Mouse (Mus musculus): ENCODE data around the gene Fbxo47. TPM values are rescaled to one million over a fixed set of nuclear protein-coding genes. Genes with fewer than 3 reads are reported as not detected.
A peak's percentile ranks its signal among the peaks of the same experiment; 100 is the strongest.

Fbxo47 gene
- 0.29 and 0.34 TPM in 2 replicates for polyA plus RNA-seq (2015; fragmentation: Nextera tagmentation; extraction: Ambion mirVana)

DNA sequence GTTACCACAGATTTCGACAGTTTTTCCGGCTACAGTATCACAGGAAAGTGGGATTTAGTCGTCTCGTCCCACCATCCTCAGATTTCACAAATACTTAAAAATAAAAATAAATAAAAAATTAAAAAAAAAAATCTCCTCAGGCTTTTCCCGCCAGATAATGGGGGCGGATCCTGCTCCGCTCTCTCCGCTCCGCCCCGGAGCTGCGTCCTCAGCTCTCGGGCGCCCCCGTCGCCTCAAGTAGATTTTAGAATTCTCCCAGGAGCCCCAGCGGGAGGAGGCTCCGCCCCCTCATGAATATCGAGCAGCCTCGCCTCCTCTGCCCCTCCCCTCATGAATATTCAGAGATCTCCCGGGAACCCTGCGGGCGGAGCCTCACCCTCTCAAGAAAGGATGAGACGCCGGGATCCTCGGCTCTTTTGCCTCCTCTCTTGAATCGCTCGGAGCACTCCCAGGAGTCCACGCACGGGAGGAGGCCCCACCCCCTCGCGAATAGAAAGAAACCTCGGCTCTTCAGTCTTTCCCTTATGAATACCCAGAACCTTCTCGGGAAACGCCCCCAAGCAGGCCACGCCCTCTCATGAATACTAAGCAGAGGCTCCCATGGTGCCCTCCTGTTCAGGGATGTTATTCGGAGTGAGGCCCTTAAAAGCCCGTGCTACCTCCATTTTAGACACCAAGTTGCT is at the start of gene Fbxo47:
Gene Fbxo47 (minus strand): TSS at position 237 of the 683 bp plus-strand sequence.
- peak within 1 kb of the TSS; percentile 86 for H3K27ac ChIP-seq (replicated peaks)
- H3K4me1 ChIP-seq (replicated peaks; ENCODE audit: control insufficient read depth, insufficient read depth) = no peaks in the 10 kb centered on the region
- H3K27me3 ChIP-seq (ENCODE audit: control insufficient read depth, insufficient read depth, low read length) = no peaks in the 10 kb centered on the region
- no peaks in the 10 kb centered on the region for H3K9me3 ChIP-seq (ENCODE audit: control insufficient read depth, low read length)
- under 1% methylated on average over 37 of the region's 37 CpGs for WGBS
- TF ChIP-seq CTCF (IDR thresholded peaks at IDR 0.05; ENCODE audit: low read depth) (peak; percentile 79), EP300 (optimal IDR thresholded peaks at IDR 0.05) (peak; percentile 82)
- peak within 1 kb of the TSS; percentile 54 for H3K4me2 ChIP-seq (replicated peaks; ENCODE audit: low read depth)
- H3K9ac ChIP-seq (ENCODE audit: low read length) = peak within 1 kb of the TSS; percentile 63
- ATAC-seq (ENCODE audit: low FRiP score, low TSS enrichment) (peak; percentile 96), DNase-seq (ENCODE audit: low spot score) (peak; percentile 96)
- no peaks in the 10 kb centered on the region for H3K36me3 ChIP-seq (ENCODE audit: control insufficient read depth, insufficient read depth, low read length)
- H3K4me3 ChIP-seq (ENCODE audit: low read depth, low read length) = peak within 1 kb of the TSS; percentile 54

DNA sequence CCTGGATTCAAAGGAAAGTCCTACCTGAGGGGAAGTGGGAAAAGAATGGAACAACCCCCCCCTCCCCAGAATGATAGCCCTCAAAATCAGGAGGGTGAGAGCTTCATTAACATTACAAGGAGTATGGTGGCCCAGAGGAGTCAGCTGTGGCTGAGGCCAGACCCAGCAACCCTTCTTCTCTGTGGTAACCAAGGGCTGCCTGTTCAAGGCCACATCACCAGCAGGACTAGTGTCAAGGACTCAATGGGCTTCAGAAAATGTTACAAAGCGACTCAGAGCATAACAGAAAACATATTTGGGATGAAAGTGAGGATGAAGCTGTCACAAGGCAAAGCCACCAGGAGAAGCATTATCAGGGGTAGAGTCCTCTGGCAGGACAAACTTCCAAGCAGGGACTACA is 49.6 kb upstream of the Fbxo47 start:
- Histone ChIP-seq H3K4me3 (ENCODE audit: low read depth, low read length) (no peak overlapping the region), H3K9ac (ENCODE audit: low read length) (no peak overlapping the region), H3K4me1 (replicated peaks; ENCODE audit: control insufficient read depth, insufficient read depth) (no peaks in the 10 kb centered on the region), H3K27ac (replicated peaks) (no peak overlapping the region), H3K4me2 (replicated peaks; ENCODE audit: low read depth) (no peak overlapping the region), H3K27me3 (ENCODE audit: control insufficient read depth, insufficient read depth, low read length) (no peaks in the 10 kb centered on the region), H3K36me3 (ENCODE audit: control insufficient read depth, insufficient read depth, low read length) (no peaks in the 10 kb centered on the region), H3K9me3 (ENCODE audit: control insufficient read depth, low read length) (no peaks in the 10 kb centered on the region)
- no peak for DNase-seq (ENCODE audit: low spot score)
- no peak for ATAC-seq (ENCODE audit: low FRiP score, low TSS enrichment)
- no peak for TF ChIP-seq CTCF (IDR thresholded peaks at IDR 0.05; ENCODE audit: low read depth)
- no peak for TF ChIP-seq EP300 (optimal IDR thresholded peaks at IDR 0.05)
- 80% methylated on average over 1 of the region's 1 CpGs for WGBS

DNA sequence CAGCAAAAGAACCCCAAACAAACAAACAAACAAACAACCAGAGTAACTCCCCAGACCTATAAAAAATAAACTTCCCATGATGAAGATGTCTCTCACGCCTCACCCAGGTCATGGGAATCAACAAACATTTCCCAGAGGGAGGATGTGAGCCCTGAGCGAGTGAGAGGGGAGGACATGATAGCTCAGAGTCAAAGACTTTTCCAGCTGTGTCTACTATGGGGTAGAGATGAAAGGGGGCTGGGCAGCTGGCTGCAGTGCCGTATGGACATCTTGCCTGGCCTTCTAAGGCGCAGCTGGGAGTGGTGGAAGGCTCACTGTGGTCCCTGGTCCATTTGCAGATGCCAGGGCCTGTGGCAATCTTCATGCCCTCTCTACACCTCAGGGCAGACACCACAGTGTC is 45.0 kb upstream of the Fbxo47 start:
- no peak for ATAC-seq (ENCODE audit: low FRiP score, low TSS enrichment)
- Histone ChIP-seq H3K4me2 (replicated peaks; ENCODE audit: low read depth) (no peak overlapping the region), H3K9me3 (ENCODE audit: control insufficient read depth, low read length) (no peaks in the 10 kb centered on the region), H3K9ac (ENCODE audit: low read length) (no peak overlapping the region), H3K36me3 (ENCODE audit: control insufficient read depth, insufficient read depth, low read length) (no peaks in the 10 kb centered on the region), H3K4me1 (replicated peaks; ENCODE audit: control insufficient read depth, insufficient read depth) (no peaks in the 10 kb centered on the region), H3K27ac (replicated peaks) (no peak overlapping the region), H3K4me3 (ENCODE audit: low read depth, low read length) (no peak overlapping the region), H3K27me3 (ENCODE audit: control insufficient read depth, insufficient read depth, low read length) (no peaks in the 10 kb centered on the region)
- no peak for DNase-seq (ENCODE audit: low spot score)
- WGBS = 63% methylated on average over 4 of the region's 4 CpGs
- TF ChIP-seq CTCF (IDR thresholded peaks at IDR 0.05; ENCODE audit: low read depth) (no peak), EP300 (optimal IDR thresholded peaks at IDR 0.05) (no peak)

DNA sequence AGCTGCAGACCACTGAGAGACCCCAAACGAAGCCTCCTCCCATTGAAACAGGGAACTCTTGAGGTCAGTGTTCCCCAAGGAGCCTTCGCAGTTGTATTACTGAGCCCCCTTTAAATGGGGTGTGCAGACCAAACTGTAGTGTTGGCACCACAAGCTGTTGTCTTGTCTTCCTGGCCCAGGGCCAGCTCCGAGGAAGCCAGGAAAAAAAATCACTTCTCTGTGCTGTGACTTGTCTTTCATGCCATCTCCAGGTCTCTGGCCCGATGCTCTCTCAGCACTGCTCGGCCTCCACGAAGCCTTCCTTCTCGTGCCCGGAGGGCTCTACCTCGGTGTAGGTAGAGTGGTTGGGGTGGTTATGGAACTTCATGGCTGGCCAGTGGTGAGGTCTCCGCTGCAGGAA is 40.3 kb upstream of the Fbxo47 start:
- Histone ChIP-seq H3K9ac (ENCODE audit: low read length) (no peak overlapping the region), H3K4me2 (replicated peaks; ENCODE audit: low read depth) (no peak overlapping the region), H3K4me1 (replicated peaks; ENCODE audit: control insufficient read depth, insufficient read depth) (no peaks in the 10 kb centered on the region), H3K27me3 (ENCODE audit: control insufficient read depth, insufficient read depth, low read length) (no peaks in the 10 kb centered on the region), H3K36me3 (ENCODE audit: control insufficient read depth, insufficient read depth, low read length) (no peaks in the 10 kb centered on the region), H3K27ac (replicated peaks) (no peak overlapping the region), H3K4me3 (ENCODE audit: low read depth, low read length) (no peak overlapping the region), H3K9me3 (ENCODE audit: control insufficient read depth, low read length) (no peaks in the 10 kb centered on the region)
- ATAC-seq (ENCODE audit: low FRiP score, low TSS enrichment) = no peak
- DNase-seq (ENCODE audit: low spot score) = no peak
- TF ChIP-seq EP300 (optimal IDR thresholded peaks at IDR 0.05) (no peak), CTCF (IDR thresholded peaks at IDR 0.05; ENCODE audit: low read depth) (no peak)
- WGBS = 89% methylated on average over 10 of the region's 10 CpGs

DNA sequence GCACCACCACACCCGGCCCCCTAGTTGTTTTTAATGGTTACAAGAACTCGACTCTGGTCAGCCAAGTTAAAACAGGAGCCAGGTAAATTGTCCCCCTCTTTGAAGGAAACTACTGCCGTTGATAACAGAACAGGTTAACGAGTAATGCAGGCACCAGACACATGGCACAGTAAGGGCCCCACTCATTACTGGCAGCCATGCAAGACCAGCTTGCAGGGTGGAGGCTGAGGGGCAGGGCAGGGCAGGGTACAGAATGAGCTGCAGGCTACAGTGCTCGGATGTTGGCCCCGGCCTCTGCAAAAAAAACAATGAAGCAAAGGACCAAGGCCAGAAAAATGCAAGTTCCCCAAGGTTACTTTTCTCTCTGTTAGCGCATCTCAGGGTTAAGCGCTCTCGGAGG is 39.7 kb upstream of the Fbxo47 start:
- DNase-seq (ENCODE audit: low spot score) = no peak
- TF ChIP-seq CTCF (IDR thresholded peaks at IDR 0.05; ENCODE audit: low read depth) (no peak), EP300 (optimal IDR thresholded peaks at IDR 0.05) (no peak)
- no peaks in the 10 kb centered on the region for H3K27me3 ChIP-seq (ENCODE audit: control insufficient read depth, insufficient read depth, low read length)
- no peak for ATAC-seq (ENCODE audit: low FRiP score, low TSS enrichment)
- no peaks in the 10 kb centered on the region for H3K9me3 ChIP-seq (ENCODE audit: control insufficient read depth, low read length)
- H3K27ac ChIP-seq (replicated peaks) = no peak overlapping the region
- no peak overlapping the region for H3K4me3 ChIP-seq (ENCODE audit: low read depth, low read length)
- 78% methylated on average over 9 of the region's 9 CpGs for WGBS
- no peak overlapping the region for H3K9ac ChIP-seq (ENCODE audit: low read length)
- H3K36me3 ChIP-seq (ENCODE audit: control insufficient read depth, insufficient read depth, low read length) = no peaks in the 10 kb centered on the region
- no peak overlapping the region for H3K4me2 ChIP-seq (replicated peaks; ENCODE audit: low read depth)
- no peaks in the 10 kb centered on the region for H3K4me1 ChIP-seq (replicated peaks; ENCODE audit: control insufficient read depth, insufficient read depth)

DNA sequence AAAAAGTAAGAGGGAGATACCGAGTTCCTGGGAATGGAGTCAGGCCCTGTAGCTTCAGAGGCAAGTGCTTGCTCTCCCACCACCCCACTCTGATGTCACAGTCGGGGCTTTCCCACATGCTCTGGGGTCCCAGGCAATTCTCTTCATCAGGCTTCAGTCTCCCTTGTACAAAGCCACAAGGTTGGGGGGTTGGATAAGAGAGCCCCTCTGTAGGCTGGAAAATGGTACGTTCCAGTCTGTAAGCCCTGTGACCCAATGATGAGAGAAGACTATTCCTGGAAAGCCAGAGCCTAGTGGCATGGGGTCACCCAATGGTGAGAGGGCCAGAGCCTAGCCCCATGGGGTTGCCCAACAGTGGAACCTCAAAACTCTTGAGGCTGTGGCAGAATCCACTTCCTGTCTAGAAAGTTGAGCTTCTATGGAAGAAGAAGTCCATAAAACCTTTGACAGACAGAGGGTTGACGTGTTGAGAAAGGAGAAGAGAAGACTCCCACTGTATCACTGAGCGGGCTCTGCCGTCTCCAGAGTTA is 32.1 kb upstream of the Fbxo47 start:
- 91% methylated on average over 6 of the region's 6 CpGs for WGBS
- DNase-seq (ENCODE audit: low spot score) = no peak
- H3K9me3 ChIP-seq (ENCODE audit: control insufficient read depth, low read length) = no peaks in the 10 kb centered on the region
- H3K4me3 ChIP-seq (ENCODE audit: low read depth, low read length) = no peak overlapping the region
- ATAC-seq (ENCODE audit: low FRiP score, low TSS enrichment) = no peak
- H3K9ac ChIP-seq (ENCODE audit: low read length) = no peak overlapping the region
- H3K27ac ChIP-seq (replicated peaks) = no peak overlapping the region
- TF ChIP-seq EP300 (optimal IDR thresholded peaks at IDR 0.05) (no peak), CTCF (IDR thresholded peaks at IDR 0.05; ENCODE audit: low read depth) (no peak)
- no peaks in the 10 kb centered on the region for H3K4me1 ChIP-seq (replicated peaks; ENCODE audit: control insufficient read depth, insufficient read depth)
- H3K4me2 ChIP-seq (replicated peaks; ENCODE audit: low read depth) = no peak overlapping the region
- no peaks in the 10 kb centered on the region for H3K36me3 ChIP-seq (ENCODE audit: control insufficient read depth, insufficient read depth, low read length)
- H3K27me3 ChIP-seq (ENCODE audit: control insufficient read depth, insufficient read depth, low read length) = no peaks in the 10 kb centered on the region
